Mouse (Mus musculus) spleen, postnatal 36 days (tissue): ENCODE data around the gene Cux1.
A peak's percentile ranks its signal among the peaks of the same experiment; 100 is the strongest.
"Not testable (repeated sequence)": the region's sequence is repeated elsewhere in the genome, so short reads cannot be mapped to it uniquely, and the experiment has no call there.

Experiments used
- DNase-seq, 2 experiments: peaks; one replicate each; pipeline ENCODE4 v3.0.0; 2022; ENCODE audit warnings: low spot score in 2 of 2, mixed read lengths in 1 of 2

Gene Cux1

DNA sequence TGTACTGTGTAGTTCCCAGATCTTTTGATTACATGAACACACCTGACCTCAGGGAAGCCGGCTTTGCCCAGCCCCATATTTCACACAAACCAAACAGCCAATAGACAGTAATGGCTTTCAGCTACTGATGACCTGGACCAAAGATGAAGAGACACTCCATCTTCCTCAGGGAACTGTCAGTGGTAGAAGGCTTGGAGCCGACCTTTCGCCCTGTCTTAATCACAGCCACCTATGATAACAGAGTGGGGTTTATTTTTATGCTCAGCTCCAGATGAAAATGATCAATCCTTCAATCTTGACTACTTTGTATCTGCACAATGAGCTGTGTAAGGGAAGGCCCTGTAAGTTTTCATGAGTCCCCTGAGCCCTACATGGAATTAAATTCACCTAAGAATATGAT, 93.2 kb downstream of the Cux1 start:
- no peak for DNase-seq

GRCm38 (mm10) chr5:136473337-136473736, 94.0 kb downstream of the Cux1 start:
- DNase-seq = no peak

GRCm38 (mm10) chr5:136472846-136473245, 94.4 kb downstream of the Cux1 start:
- no peak for DNase-seq

DNA sequence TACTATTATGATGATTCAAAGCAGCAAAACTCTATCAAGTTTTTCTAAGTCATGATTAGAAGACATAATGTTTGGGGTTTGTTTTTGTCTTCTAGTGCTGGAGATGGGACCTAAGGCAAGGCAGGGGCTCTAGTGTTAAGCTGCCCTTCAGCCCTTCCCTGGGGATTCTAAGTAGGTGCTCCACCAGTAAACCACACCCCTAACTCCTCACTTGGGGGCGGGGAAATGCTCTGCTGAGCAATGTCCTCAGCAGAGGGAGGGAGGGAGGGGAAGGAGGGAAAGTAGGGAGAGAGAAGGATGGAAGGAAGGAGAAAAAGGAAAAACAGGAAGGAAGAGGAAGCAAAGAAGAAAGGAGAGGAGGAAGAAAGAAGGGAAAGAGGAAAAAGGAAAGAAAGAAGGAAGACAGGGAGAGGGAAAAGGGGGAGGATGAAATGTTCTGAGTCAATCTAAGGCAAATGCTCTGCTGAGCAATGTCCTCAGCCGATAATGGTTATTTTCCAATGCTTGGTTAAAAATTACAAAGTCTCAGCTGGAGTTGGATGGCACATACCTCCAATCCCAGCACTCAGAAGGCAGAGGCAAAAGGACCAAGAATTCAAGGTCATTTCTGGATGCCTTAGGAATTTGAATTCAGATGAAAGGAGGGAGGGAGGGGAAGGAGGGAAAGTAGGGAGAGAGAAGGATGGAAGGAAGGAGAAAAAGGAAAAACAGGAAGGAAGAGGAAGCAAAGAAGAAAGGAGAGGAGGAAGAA, 96.1 kb downstream of the Cux1 start:
- DNase-seq = not testable (repeated sequence)

DNA sequence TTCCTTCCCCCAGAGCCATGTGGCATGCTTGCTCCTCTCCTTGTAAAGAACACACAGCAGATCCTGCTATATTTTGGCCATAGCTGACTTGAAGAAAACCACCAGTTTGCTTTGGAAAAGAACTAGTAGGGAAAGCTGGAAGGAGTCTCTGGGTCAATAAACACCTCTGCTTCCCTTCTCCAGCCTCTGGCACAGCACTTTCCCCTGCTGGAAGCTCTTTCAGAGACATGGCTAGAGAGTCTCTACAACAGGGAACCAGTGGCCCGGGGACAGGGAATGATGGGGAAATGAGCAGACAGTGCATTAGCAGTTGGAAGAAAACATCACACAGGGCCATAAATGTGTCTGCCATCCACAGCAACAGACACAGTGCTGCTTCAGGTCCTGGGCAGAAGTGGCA, 98.0 kb downstream of the Cux1 start:
- no peak for DNase-seq

GRCm38 (mm10) chr5:136467360-136467999, 99.8 kb downstream of the Cux1 start:
- no peak for DNase-seq

DNA sequence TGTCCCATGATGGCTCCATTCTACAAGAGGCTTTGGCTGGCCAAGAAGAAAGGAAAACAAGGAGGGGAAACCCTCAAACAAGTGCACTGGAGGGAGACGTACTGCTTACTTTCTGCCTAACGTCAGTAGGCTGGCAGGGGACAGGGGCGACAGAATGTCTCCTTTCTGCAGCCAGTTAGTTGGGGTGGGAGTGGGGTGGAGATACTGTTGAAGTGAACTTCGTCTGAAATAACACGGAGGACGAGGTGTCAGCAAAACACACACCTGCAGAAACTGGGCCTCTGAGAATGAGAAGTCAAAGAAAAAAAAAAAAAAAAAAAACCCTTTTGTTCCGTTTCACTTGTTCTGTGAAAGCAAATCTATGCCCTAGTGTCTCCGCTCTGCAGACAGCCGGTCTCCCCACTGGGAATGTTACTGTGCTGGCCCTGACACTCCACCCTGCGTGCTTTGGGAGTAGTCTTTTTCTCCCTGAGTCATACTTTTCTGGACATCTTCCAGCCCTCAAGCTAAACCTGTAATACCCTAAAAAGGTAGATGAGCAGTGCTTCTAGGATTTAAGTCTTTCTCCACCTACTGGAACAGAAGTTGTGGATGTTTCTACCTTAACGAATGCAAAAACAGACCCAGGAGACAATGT, 101.4 kb downstream of the Cux1 start:
- peak; percentile 57 for DNase-seq

DNA sequence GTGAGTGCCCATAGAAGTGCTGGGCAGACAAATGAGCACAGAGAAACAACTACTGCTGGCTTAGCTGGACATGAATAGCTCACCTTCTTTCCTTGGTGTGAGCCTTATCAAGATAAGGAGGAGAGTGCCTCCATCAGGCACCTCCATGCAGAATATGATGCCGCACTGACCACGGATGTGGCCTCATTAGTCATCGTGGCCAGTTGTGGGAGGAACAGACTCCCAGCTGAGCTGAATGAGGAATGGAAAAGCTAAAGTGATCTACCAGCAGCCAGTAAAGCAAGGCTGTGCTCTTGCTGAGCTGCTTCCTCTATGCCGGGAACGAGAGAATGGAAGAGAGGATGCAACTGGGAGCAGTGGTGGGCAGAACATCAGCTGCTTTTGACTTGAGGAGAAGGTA, 101.9 kb downstream of the Cux1 start:
- DNase-seq = no peak

GRCm38 (mm10) chr5:136464849-136465248, 102.4 kb downstream of the Cux1 start:
- DNase-seq = no peak

DNA sequence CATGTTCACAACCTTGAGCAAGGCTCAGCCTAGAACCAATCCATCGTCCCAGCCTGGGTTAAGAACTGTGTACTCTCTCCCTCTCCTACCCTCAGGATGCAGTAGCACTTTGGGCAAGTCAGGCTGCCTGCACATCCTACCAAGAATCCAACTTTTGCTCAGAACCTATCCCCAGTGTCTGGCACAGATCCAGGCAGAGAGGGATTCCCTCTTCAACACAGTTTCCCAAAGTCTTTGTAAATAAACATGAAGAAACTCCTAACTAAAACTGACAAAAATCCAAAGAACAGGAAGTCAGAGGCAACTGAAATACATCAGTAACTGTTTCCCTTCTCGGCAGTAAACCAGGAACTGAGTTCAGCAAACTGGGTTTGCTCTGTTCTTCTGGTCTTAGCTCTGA, 103.2 kb downstream of the Cux1 start:
- DNase-seq = no peak

DNA sequence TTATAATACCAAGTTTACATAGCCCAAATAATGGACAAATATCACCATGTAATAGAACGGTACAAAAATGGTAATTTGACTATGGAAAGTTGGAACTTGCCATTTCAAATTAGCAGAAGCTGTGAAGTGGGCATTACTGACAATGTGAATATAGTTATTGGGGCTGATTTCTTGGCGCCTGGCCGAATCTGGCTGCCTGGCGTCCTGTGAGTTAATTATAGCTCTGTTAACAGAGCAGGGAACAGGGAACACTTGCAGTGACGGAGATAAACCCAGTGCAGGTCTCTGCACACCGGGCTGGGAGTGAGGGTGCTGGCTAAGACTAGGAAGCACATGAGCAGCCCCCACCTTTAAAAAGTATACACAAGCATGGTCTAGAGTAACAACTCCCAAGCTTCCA, 104.7 kb downstream of the Cux1 start:
- DNase-seq = no peak

- peak; percentile 45 to 46 for DNase-seq
Observed at GRCm38 (mm10) chr5:136459901-136460300, 107.4 kb downstream of the Cux1 start.

DNA sequence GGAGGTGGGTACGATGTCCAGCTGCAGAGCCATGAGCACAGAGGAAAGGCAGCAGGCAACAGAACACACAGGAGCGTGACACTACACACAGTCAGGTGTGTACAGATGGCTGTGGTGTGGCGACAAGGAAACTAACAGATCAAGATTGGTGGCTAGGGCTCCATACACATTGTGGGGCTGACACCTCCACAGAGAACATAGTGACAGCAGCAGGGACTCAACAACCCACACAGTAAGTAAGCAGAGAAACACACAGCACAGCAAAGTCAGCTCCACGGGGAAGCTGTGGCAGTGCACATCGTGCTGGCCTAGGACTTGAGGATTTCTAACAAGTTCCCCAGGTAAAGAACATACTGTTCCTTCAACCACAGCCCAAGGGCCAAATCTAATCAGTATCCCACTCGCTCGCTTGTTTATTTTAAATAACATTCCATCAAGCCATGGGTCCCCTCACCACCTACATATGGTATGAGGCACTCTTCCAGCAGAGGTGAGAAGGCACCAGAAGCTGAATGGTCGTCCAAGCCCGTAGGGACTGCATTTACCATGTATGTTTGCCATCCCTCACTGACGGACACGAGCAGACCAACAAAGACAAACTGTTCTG, 108.3 kb downstream of the Cux1 start:
- no peak for DNase-seq

DNA sequence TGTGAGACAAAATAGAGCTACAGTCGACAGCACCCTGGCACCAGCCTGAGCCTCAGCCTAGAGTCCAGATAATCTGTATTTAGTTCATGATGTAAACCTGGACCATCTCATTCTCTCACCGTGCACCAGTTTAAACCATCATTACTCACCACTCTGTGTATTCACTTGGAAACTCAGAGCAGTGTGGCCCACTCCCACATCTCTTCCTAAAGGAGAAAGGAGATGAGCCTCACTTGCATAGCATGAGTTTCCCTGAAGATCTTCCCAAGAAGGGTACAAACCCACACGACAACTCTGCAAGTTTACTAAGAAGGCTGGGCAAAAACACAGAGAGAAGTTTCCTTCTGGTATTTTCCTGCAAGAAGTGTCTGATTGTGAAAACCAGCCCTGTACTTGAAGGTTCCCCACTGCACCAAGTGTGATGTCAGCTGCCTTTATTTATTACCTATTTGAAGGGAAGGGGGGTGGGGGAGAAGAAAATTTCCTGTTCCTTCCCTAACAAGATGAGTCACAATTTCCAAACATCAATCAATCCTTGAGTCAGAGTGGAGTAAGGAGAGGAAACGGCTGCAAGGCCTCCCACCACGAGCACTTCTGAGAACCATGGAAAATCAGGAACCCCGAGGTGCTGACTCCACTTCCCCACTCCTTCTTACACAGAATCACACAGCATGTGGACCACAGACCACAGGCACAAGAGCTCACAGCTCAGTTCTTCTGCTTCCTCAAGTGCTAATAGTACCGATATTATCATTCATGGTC, 109.0 kb downstream of the Cux1 start:
- no peak for DNase-seq

DNA sequence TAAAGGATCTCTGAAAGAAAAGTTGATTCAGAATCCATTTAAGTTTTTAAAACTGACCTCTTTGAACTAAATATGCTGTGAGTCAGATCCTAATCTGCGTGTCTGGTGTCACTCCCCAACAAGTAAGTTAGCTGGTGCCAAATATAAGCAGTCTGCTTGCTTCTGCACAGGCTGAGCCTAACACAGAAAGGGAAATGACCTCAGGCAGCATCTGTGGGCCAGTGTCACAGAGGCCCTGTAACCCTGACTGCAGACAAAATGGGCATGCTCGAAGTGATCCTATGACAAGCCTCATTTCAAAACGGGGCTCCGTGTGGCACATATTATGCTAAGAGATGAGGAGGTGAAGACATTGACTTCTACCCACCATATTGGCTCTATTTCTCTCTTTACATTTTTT, 110.9 kb downstream of the Cux1 start:
- DNase-seq = no peak

DNA sequence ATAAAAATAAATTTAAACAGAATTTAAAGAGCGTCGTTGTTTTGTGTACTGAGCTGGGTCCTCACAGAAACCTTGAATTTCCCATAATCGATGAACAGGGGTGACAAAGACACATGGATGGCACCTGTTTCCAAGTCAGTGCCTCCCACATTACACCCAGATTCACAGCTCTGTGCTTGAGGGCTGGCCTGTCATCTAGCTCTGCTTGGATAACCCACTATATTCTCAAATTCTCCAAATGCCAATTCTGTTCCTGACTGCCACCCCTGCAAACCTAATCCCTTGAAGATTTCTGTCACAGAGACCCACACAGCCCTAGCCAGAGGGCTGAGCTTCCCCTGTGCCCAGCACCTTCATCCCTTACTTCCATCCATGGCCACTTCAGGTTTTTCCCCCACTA, 114.6 kb downstream of the Cux1 start:
- no peak for DNase-seq

DNA sequence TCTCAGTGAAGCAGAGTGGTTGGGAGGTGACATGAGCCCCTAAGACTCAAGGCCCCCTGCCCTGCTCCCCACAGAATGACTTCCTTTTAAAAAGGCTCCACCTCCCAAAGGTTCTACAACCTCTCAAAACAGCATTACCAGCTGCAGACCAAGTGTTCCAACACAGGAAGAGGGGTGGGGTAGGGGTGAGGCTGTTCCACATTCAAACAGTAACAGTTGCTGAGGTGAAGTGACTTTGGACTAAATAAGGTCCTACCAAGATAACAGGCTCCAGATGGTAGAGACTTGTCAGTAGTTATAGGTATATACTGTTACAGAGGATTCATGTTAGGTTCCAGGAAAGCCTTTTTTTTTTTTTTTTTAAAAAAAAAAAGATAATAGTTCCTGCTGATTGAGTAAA, 117.5 kb downstream of the Cux1 start:
- DNase-seq = peak; percentile 71 to 80

GRCm38 (mm10) chr5:136445967-136446366, 121.3 kb downstream of the Cux1 start:
- DNase-seq = no peak

DNA sequence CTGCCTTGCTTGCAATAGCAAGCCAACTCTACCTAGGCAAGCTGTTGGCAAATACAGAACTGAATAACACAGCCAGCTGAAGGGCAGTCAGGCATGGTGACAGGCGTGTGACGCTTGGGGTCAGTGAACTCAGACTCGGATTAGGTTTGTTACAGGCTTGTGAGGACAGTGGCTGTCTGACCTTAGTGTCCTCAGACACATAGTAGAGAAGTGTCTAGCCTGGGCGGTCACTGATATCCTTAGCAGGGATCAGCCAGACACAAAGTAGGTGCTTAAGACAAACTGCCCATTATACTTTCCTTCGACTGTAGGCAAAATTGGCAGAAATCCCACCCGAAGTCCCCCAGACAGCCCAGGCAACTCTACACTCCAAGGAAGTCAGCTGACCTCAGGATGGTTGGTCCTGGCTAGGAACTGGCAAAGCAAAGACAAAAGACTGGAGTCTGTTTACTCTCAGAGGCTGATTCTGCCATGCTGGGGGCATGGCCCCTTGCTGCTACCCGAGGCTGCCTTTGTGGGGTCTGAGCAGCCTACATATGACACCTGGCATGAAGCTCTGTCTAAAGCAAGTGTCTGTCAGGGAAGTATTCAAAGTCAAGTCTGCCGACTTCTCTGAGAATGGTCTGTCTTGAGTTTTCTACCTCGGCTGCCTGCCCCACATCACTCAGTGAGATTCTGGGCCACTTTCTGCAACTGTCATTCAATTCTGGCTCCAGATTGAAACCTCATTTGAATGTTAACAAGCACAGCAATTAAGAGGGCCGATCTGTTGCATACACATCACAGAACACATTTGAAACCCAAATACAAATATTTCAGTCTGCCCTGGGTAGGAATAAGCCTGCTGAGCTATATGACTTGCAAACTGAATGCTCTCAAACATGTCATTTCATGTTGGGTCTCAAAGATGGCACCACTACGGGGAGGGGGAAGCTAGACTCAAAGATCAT, 124.8 kb downstream of the Cux1 start:
- DNase-seq = peak; percentile 41 to 62

- no peak for DNase-seq
Observed at GRCm38 (mm10) chr5:136429647-136430046, 137.6 kb downstream of the Cux1 start.
